15 mouse cellular contexts compared by ENCODE assay signal in genomic region chr11:60288980-60289379, GRCm38 (mm10).
DNase-seq lines count a peak whose midpoint lies in the region; ATAC-seq and TF ChIP-seq lines count a peak whose summit lies in the region.
"Had no signal": no experiment of that assay in that cellular context is flagged by ENCODE, and none has a peak within 500 bp of the region (broad histone marks: within the 10 kb centered on the region; RNA-seq: fewer than 3 reads in every experiment).

No protein-coding gene starts in this region.

- H3K9me3 ChIP-seq in hindbrain, embryonic 14.5 days (ENCODE audit: control insufficient read depth, low read length), result no peaks in the 10 kb centered on the region
- H3K9me3 ChIP-seq in hindbrain, embryonic 16.5 days (ENCODE audit: control insufficient read depth, low read length), result no peaks in the 10 kb centered on the region
- no peaks in the 10 kb centered on the region for H3K9me3 ChIP-seq in lung, embryonic 16.5 days (ENCODE audit: control insufficient read depth, low read length)
- H3K9me3 ChIP-seq: embryonic facial prominence, embryonic 13.5 days; G1E had no signal

- peaks cover 55% of the 10 kb centered on the region for H3K4me1 ChIP-seq in hindbrain, embryonic 14.5 days (replicated peaks; ENCODE audit: control insufficient read depth, insufficient read depth, low read length)
- H3K4me1 ChIP-seq in hindbrain, embryonic 16.5 days (ENCODE audit: control insufficient read depth, insufficient read depth, low read depth, low read length), result peaks cover 32% of the 10 kb centered on the region
- peaks cover 56% of the 10 kb centered on the region for H3K4me1 ChIP-seq in lung, embryonic 16.5 days (replicated peaks; ENCODE audit: control insufficient read depth, insufficient read depth, low read length)
- H3K4me1 ChIP-seq in small intestine, adult 2 months (ENCODE audit: control insufficient read depth, insufficient read depth, insufficient read length, low read length), result no peaks in the 10 kb centered on the region

- H3K4me2 ChIP-seq in hindbrain, embryonic 14.5 days (replicated peaks), result no peak overlapping the region
- no peak overlapping the region for H3K4me2 ChIP-seq in hindbrain, embryonic 16.5 days (ENCODE audit: low read length)
- H3K4me2 ChIP-seq in lung, embryonic 16.5 days (ENCODE audit: low read depth, low read length), result no peak overlapping the region
- H3K4me2 ChIP-seq: embryonic facial prominence, embryonic 13.5 days; liver, embryonic 11.5 days had no signal

- H3K4me3 ChIP-seq in hindbrain, embryonic 14.5 days (replicated peaks; ENCODE audit: low read length), result no peak overlapping the region
- H3K4me3 ChIP-seq in hindbrain, embryonic 16.5 days (ENCODE audit: low read length), result no peak overlapping the region
- H3K4me3 ChIP-seq in lung, embryonic 16.5 days (ENCODE audit: low read length), result no peak overlapping the region
- no peak overlapping the region for H3K4me3 ChIP-seq in small intestine, adult 2 months (ENCODE audit: low read depth, low read length)
- H3K4me3 ChIP-seq: embryonic facial prominence, embryonic 13.5 days had no signal

- DNase-seq in hindbrain, embryonic 14.5 days (ENCODE audit: low spot score), result no peak
- DNase-seq in lung, adult 18-20 months, result no peak
- DNase-seq in lung, postnatal 36 days, result peak; percentile 71
- no peak for DNase-seq in ovary, postnatal 14 days (ENCODE audit: low spot score)
- DNase-seq: adrenal gland, postnatal 25 days; cerebellum, postnatal 10 days; kidney, adult 8-10 months; thymus, adult 18-20 months had no signal

- H3K27ac ChIP-seq in hindbrain, embryonic 14.5 days, result peak overlapping the region; percentile 67; the same call in 1 of the 2 replicates
- H3K27ac ChIP-seq in hindbrain, embryonic 16.5 days (ENCODE audit: low read depth, low read length), result no peak overlapping the region
- H3K27ac ChIP-seq in lung, embryonic 16.5 days (ENCODE audit: low read length), result no peak overlapping the region; the same call in 1 of the 2 replicates
- peak overlapping the region; percentile 37; the same call in 1 of the 2 replicates for H3K27ac ChIP-seq in small intestine, adult 2 months (ENCODE audit: insufficient read depth, low read depth, low read length)

- no peaks in the 10 kb centered on the region for H3K27me3 ChIP-seq in hindbrain, embryonic 14.5 days (ENCODE audit: control insufficient read depth, insufficient read depth, low read length)
- no peaks in the 10 kb centered on the region for H3K27me3 ChIP-seq in hindbrain, embryonic 16.5 days (replicated peaks; ENCODE audit: control insufficient read depth, insufficient read depth, low read length)
- no peaks in the 10 kb centered on the region for H3K27me3 ChIP-seq in lung, embryonic 16.5 days (ENCODE audit: control insufficient read depth, insufficient read depth, low read depth, low read length)
- H3K27me3 ChIP-seq in small intestine, adult 2 months (ENCODE audit: control insufficient read depth, insufficient read depth, low read length), result no peaks in the 10 kb centered on the region
- H3K27me3 ChIP-seq: embryonic facial prominence, embryonic 13.5 days had no signal

- no peak for ATAC-seq in hindbrain, embryonic 14.5 days (ENCODE audit: low FRiP score)
- no peak for ATAC-seq in hindbrain, embryonic 16.5 days
- ATAC-seq in lung, embryonic 16.5 days (ENCODE audit: low read depth), result peak; percentile 41; the same call in 1 of the 2 replicates
- ATAC-seq: forebrain, embryonic 14.5 days had no signal

- 39% methylated on average over 5 of the region's 5 CpGs for WGBS in hindbrain, embryonic 14.5 days
- WGBS in hindbrain, embryonic 16.5 days, result 37% methylated on average over 5 of the region's 5 CpGs
- WGBS in lung, embryonic 16.5 days, result 28% methylated on average over 5 of the region's 5 CpGs
- WGBS in small intestine, adult 2 months, result 70% methylated on average over 5 of the region's 5 CpGs

- H3K9ac ChIP-seq in hindbrain, embryonic 14.5 days, result 0 out of 2 replicates have a peak overlapping the region, but pooled peaks have one; percentile 0
- H3K9ac ChIP-seq in hindbrain, embryonic 16.5 days (ENCODE audit: low read depth, low read length), result no peak overlapping the region
- H3K9ac ChIP-seq in lung, embryonic 16.5 days (ENCODE audit: low read length), result no peak overlapping the region
- H3K9ac ChIP-seq: embryonic facial prominence, embryonic 13.5 days had no signal

- TF ChIP-seq CTCF in small intestine, adult 2 months (IDR thresholded peaks at IDR 0.05; ENCODE audit: extremely low read depth, insufficient read length, insufficient replicate concordance, low read depth, low read length), result no peak

- H3K36me3 ChIP-seq in hindbrain, embryonic 14.5 days (replicated peaks; ENCODE audit: control insufficient read depth, insufficient read depth), result no peaks in the 10 kb centered on the region
- H3K36me3 ChIP-seq in hindbrain, embryonic 16.5 days (ENCODE audit: control insufficient read depth, insufficient read depth, low read length), result no peaks in the 10 kb centered on the region
- H3K36me3 ChIP-seq in lung, embryonic 16.5 days (ENCODE audit: control insufficient read depth, insufficient read depth, low read length), result no peaks in the 10 kb centered on the region
- peaks cover 1% of the 10 kb centered on the region; the same call in 1 of the 2 replicates for H3K36me3 ChIP-seq in small intestine, adult 2 months (ENCODE audit: control insufficient read depth, insufficient read depth, low read length)
- H3K36me3 ChIP-seq: embryonic facial prominence, embryonic 13.5 days had no signal

- no peak for TF ChIP-seq POLR2A in small intestine, adult 2 months (IDR thresholded peaks at IDR 0.05; ENCODE audit: low read depth, low read length)

Comparison
In these comparisons a context has a peak if more than half of its experiments do, and no peak if none do; other contexts are left out.
1. H3K27ac ChIP-seq: peak in hindbrain, embryonic 14.5 days (single experiment) and small intestine, adult 2 months (single experiment); none in hindbrain, embryonic 16.5 days (single experiment) and lung, embryonic 16.5 days (single experiment).